Mouse (Mus musculus) testis, adult 2 months (tissue): ENCODE measurements around the gene Cdca8. TPM values are rescaled to one million over a fixed set of nuclear protein-coding genes. Genes with fewer than 3 reads are reported as not detected.

ENCODE experiments used
- H3K27ac ChIP-seq: fragments of 200-500 bp; 2 replicates; pipeline ENCODE4 v1.5.1; 2012; ENCODE audit warnings: low read depth, low read length; ENCODE audit not compliant: control insufficient read depth, insufficient read depth
- H3K27me3 ChIP-seq: fragments of 200-500 bp; 2 replicates; pipeline ENCODE4 v1.6.1; 2012; ENCODE audit warnings: mild to moderate bottlenecking, low read length, moderate library complexity; ENCODE audit not compliant: control insufficient read depth, insufficient read depth
- H3K36me3 ChIP-seq: fragments of 200-500 bp; 2 replicates; pipeline ENCODE4 v1.6.1; 2012; ENCODE audit warnings: mild to moderate bottlenecking, low read length; ENCODE audit not compliant: control insufficient read depth, insufficient read depth
- H3K4me1 ChIP-seq: fragments of 200-500 bp; 2 replicates; pipeline ENCODE4 v1.6.1; 2012; ENCODE audit warnings: low read length; ENCODE audit not compliant: control insufficient read depth, insufficient read depth
- H3K4me3 ChIP-seq: fragments of 200-500 bp; 2 replicates; pipeline ENCODE4 v1.5.1; 2012; ENCODE audit warnings: low read depth, mild to moderate bottlenecking, low read length, moderate library complexity, mixed read lengths; ENCODE audit not compliant: control insufficient read depth
- CTCF ChIP-seq: fragments of 200-500 bp; IDR thresholded peaks from 2 replicates; pipeline ENCODE4 v1.5.1; 2012; ENCODE audit warnings: low read depth, mild to moderate bottlenecking, inconsistent platforms, low read length, moderate library complexity; ENCODE audit not compliant: control insufficient read depth, insufficient read depth, insufficient replicate concordance
- POLR2A ChIP-seq: fragments of 200-500 bp; IDR thresholded peaks from 2 replicates; pipeline ENCODE4 v1.6.1; 2012; ENCODE audit warnings: low read depth, mild to moderate bottlenecking, inconsistent platforms, low read length, moderate library complexity; ENCODE audit not compliant: control insufficient read depth
- polyA plus RNA-seq: library from polyadenylated mRNA; depleted of rRNA; stranded (reverse); fragments of >200 nt; gene quantifications from 2 replicates; pipeline ENCODE4 v1.2.3, GENCODE M21; 2012

The Cdca8 gene
- polyA plus RNA-seq, 1 experiment: 45.5 TPM

DNA sequence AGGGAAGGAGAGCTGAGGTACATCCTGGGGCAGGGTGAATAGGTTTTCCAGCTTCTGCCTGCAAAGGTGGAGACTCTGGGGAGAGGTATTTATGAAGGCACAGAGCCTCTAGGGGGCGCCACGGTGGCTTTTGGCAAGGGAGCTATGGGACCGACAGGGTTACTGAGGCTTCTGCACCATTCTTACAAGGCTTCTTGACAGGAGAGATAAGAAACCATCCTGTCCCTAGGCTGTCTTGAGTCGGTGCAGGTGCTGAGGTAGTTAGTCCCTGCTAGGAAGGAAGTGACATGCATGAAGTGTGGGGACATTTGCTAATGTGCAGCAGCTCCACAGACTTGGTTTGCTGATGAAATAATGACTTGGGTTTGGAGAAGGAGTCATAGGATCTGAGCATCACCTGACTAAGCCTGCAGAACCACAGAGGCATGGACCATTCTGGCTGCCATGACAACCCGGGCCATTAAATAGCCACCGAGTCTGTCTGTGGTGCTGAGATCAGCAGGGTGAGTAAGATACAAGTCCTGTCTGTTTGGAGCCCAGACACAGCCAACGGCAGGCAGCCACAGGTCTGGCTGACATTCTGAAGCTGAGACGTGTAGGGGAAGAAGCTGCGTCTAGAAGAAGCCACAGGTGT lies 44.9 kb upstream of the Cdca8 start:
- no peaks in the 10 kb centered on the region; the same call in none of the 2 replicates for H3K27me3 ChIP-seq
- peaks cover 13% of the 10 kb centered on the region for H3K4me1 ChIP-seq
- no peak for TF ChIP-seq POLR2A
- peak; percentile 35; the same call in 1 of the 2 replicates for TF ChIP-seq CTCF
- no peaks in the 10 kb centered on the region for H3K36me3 ChIP-seq
- H3K27ac ChIP-seq: no peak overlapping the region
- no peak overlapping the region for H3K4me3 ChIP-seq

DNA sequence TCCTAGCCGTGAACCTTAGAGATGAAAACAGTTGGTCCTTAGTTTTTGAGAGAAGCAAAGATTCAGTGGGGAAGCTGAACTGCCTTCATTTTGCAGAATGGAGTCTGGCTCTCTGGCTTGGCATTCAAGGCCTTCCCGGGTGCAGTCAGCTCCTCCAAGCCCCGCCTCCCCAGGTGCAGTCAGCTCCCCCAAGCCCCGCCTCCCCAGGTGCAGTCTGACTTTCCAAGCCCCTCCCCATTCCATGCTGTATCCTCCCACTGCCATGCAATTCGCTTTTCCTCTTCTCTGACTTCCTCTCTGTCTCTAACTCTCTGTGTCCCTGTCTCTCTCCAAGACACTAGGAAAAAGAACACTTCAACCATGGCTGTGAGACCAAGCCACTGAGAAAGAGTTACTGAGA lies 39.1 kb upstream of the Cdca8 start:
- TF ChIP-seq POLR2A (no peak), CTCF (no peak)
- peaks cover 7% of the 10 kb centered on the region for H3K4me1 ChIP-seq
- H3K4me3 ChIP-seq: no peak overlapping the region
- no peak overlapping the region for H3K27ac ChIP-seq
- no peaks in the 10 kb centered on the region for H3K27me3 ChIP-seq
- no peaks in the 10 kb centered on the region for H3K36me3 ChIP-seq

DNA sequence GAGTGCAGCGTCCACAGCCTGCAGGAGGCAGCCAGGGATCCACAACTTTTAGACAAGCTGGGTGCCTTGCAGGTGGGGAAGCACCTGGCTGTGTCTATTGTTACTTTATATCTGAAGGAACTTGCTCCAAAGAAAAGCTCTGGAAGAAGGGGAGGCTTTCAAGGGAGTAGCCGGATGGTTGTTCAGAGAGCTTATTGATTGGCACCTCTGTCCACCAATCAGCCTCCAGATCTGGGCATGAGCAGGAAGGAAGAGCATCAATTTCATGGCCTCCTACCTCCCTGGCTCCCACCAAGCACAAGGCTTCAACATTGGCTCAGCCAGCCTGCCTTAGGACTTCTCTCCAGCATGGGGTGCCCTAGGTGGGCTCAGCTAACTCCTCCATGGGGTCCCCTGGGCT lies 34.2 kb upstream of the Cdca8 start:
- Histone ChIP-seq H3K36me3 (no peaks in the 10 kb centered on the region), H3K27ac (no peak overlapping the region; the same call in 1 of the 2 replicates), H3K4me3 (no peak overlapping the region), H3K27me3 (no peaks in the 10 kb centered on the region), H3K4me1 (peaks cover 23% of the 10 kb centered on the region)
- TF ChIP-seq CTCF (no peak), POLR2A (no peak)

DNA sequence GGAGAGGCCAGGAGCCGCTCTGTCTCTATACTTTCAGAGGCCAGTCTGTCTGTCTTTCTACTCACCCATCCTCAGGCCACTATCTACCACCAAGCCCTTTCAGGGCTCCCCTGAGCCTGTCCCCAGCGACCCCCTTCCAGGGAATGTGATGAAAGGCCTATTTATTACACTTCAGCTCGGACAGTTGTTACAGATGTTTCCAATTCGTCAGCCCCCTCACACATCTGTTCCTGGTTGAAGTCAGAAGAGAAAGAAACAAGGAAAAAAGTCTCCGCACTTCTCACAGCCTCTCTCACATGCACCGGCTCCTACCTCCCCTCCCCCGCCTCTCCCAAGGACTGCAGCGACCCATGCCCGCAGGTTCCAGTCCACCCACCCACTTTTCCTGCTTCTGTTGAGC lies 33.2 kb upstream of the Cdca8 start:
- TF ChIP-seq POLR2A (no peak), CTCF (no peak)
- Histone ChIP-seq H3K4me3 (no peak overlapping the region), H3K27ac (no peak overlapping the region), H3K4me1 (peaks cover 23% of the 10 kb centered on the region), H3K27me3 (no peaks in the 10 kb centered on the region), H3K36me3 (no peaks in the 10 kb centered on the region)

DNA sequence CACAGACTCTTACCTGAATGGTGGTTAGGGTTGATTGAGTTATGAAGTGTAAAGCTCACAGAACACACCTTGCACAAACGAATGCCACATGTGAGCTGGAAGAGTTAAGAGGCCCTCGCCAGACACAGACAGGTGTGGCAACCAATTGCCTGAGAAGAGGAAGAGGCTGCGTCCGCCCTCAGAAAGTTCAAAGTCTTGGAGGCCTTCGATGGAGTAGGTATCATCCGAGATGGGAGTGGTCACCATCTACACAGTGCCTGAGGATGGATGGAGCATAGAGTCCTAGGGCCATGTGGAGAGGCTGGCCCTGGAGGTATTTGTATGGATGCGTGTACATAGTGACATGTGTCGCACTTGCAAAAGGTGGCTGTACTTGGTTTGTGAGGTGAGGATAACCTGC lies 32.0 kb upstream of the Cdca8 start:
- Histone ChIP-seq H3K27me3 (no peaks in the 10 kb centered on the region), H3K36me3 (no peaks in the 10 kb centered on the region), H3K4me1 (peaks cover 23% of the 10 kb centered on the region), H3K27ac (no peak overlapping the region), H3K4me3 (no peak overlapping the region)
- no peak for TF ChIP-seq CTCF
- no peak for TF ChIP-seq POLR2A

DNA sequence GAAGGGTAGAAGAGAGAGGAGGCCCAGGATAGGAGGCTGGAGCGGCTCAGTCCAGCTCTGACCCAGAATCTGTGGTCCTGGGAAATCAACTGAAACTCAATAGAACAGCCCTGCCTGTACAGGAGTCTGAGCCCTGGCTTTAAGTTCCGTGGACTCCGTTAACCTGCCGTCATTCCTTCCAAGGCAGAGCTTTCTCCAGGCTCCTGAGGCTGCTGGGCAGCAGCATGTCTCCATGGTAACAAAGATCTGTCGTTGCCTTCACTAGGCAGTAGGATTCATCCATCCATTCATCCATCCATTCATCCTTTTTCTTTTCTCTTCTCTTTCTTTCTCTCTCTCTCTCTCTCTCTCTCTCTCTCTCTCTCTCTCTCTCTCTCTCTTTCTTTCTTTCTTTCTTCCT lies 31.6 kb upstream of the Cdca8 start:
- Histone ChIP-seq H3K27ac (no peak overlapping the region), H3K36me3 (no peaks in the 10 kb centered on the region), H3K27me3 (no peaks in the 10 kb centered on the region), H3K4me1 (peaks cover 23% of the 10 kb centered on the region), H3K4me3 (no peak overlapping the region; the same call in 1 of the 2 replicates)
- TF ChIP-seq CTCF: no peak
- no peak for TF ChIP-seq POLR2A

DNA sequence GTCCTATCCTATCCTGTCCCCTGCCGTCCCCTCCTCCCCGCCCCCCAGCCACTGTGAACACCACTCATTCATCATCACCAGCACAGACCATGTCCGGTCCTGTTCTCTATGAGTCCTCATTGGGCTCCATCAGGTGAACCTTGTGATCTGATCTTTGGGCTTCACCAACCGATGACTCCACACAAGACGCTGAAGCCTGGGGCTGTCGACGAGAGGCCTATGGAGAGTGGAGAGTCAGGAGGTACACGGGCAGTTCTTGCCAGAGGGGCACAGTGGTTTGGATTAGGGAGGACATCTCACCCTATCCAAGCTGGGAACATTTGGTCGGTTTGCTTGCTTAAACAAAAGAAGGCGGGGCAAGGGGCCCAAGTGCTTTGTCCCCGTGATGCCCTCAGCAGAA lies 31.1 kb upstream of the Cdca8 start:
- H3K36me3 ChIP-seq: no peaks in the 10 kb centered on the region
- H3K27me3 ChIP-seq: no peaks in the 10 kb centered on the region
- H3K4me3 ChIP-seq: no peak overlapping the region
- TF ChIP-seq CTCF: no peak
- TF ChIP-seq POLR2A: no peak
- no peak overlapping the region for H3K27ac ChIP-seq
- peaks cover 23% of the 10 kb centered on the region for H3K4me1 ChIP-seq
